Mouse (Mus musculus) thymus, adult 2 months (tissue): ENCODE results near the gene Nexn. TPM values are rescaled to one million over a fixed set of nuclear protein-coding genes. Genes with fewer than 3 reads are reported as not detected.

Experiments used
- DNase-seq: peaks from one replicate; pipeline ENCODE4 v3.0.0; 2021
- H3K27ac ChIP-seq: fragments of 200-500 bp; 2 replicates; pipeline ENCODE4 v1.5.1; 2012; ENCODE audit warnings: low read length, control low read depth; ENCODE audit not compliant: control insufficient read depth, insufficient read depth
- H3K27me3 ChIP-seq: fragments of 200-500 bp; 2 replicates; pipeline ENCODE4 v1.6.1; 2012; ENCODE audit warnings: mild to moderate bottlenecking, low read length, moderate library complexity, mixed read lengths; ENCODE audit not compliant: control insufficient read depth, insufficient read depth
- H3K36me3 ChIP-seq: fragments of 200-500 bp; 2 replicates; pipeline ENCODE4 v1.6.1; 2012; ENCODE audit warnings: mild to moderate bottlenecking, low read length, moderate library complexity; ENCODE audit not compliant: control insufficient read depth, insufficient read depth
- H3K4me1 ChIP-seq: fragments of 200-500 bp; replicated peaks from 2 replicates; pipeline ENCODE4 v1.6.1; 2012; ENCODE audit warnings: low read length; ENCODE audit not compliant: control insufficient read depth, insufficient read depth
- H3K4me3 ChIP-seq: fragments of 200-500 bp; 2 replicates; pipeline ENCODE4 v1.5.1; 2012; ENCODE audit warnings: mild to moderate bottlenecking, low read length, control low read depth, moderate library complexity; ENCODE audit not compliant: control insufficient read depth, insufficient read depth
- CTCF ChIP-seq: fragments of 200-500 bp; IDR thresholded peaks from 2 replicates; pipeline ENCODE4 v1.5.1; 2012; ENCODE audit warnings: mild to moderate bottlenecking, control low read depth, low read length, moderate library complexity, borderline replicate concordance; ENCODE audit not compliant: control insufficient read depth, poor library complexity, insufficient read depth; ENCODE audit errors: extremely low read depth
- POLR2A ChIP-seq: fragments of 200-500 bp; IDR thresholded peaks from 2 replicates; pipeline ENCODE4 v1.6.1; 2012; ENCODE audit warnings: mild to moderate bottlenecking, low read length, control low read depth, moderate library complexity; ENCODE audit not compliant: control insufficient read depth, poor library complexity, insufficient read depth; ENCODE audit errors: extremely low read depth
- WGBS: fragments of 180-500 bp; shearing (Covaris S2); methylation state at CpG from one replicate; pipeline ENCODE4 v1.1.7; 2018; 5-methylcytosine and 5-hydroxymethylcytosine counted together
- polyA plus RNA-seq: library from polyadenylated mRNA; depleted of rRNA; stranded (reverse); fragments of >200 nt; gene quantifications from 2 replicates; pipeline ENCODE4 v1.2.3, GENCODE M21; 2012

Gene Nexn
- polyA plus RNA-seq, 1 experiment = 0.31 TPM

- 97% methylated on average over 5 of the region's 5 CpGs for WGBS
Measured at GRCm38 (mm10) chr3:152229271-152229670, 36.9 kb downstream of the Nexn start.

DNA sequence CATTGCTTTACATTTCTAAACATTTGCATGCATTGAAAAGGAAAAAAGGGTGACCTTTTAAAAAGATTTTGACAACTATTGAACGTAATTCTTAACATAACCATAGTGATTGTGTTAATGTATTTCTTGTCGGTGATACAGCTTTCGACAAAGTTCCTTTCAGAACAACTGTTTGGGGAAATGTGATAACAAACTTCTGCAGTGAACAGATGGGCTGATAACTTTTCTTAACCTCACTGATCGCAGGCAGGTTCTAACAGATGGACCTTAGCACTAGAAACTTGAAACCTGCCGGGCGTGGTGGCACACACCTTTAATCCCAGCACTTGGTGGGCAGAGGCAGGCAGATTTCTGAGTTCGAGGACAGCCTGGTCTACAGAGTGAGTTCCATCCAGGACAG, 37.3 kb downstream of the Nexn start:
- no peak for TF ChIP-seq CTCF
- TF ChIP-seq POLR2A = no peak
- Histone ChIP-seq H3K27ac (no peak overlapping the region), H3K27me3 (no peaks in the 10 kb centered on the region), H3K4me3 (no peak overlapping the region), H3K36me3 (peaks cover 93% of the 10 kb centered on the region), H3K4me1 (no peaks in the 10 kb centered on the region)
- 99% methylated on average over 7 of the region's 7 CpGs for WGBS
- no peak for DNase-seq

More at GRCm38 (mm10) chr3:152229271-152229670, 36.9 kb downstream of the Nexn start:
- TF ChIP-seq CTCF (no peak), POLR2A (no peak)
- DNase-seq = no peak
- H3K27ac ChIP-seq = no peak overlapping the region
- no peaks in the 10 kb centered on the region for H3K4me1 ChIP-seq
- H3K27me3 ChIP-seq = no peaks in the 10 kb centered on the region
- peaks cover 93% of the 10 kb centered on the region for H3K36me3 ChIP-seq
- H3K4me3 ChIP-seq = no peak overlapping the region

GRCm38 (mm10) chr3:152225906-152226305, 40.2 kb downstream of the Nexn start:
- Histone ChIP-seq H3K36me3 (peaks cover 99% of the 10 kb centered on the region), H3K4me3 (no peak overlapping the region), H3K27me3 (no peaks in the 10 kb centered on the region), H3K4me1 (no peaks in the 10 kb centered on the region), H3K27ac (no peak overlapping the region)
- DNase-seq = no peak
- no peak for TF ChIP-seq POLR2A
- no peak for TF ChIP-seq CTCF
- 97% methylated on average over 7 of the region's 7 CpGs for WGBS

DNA sequence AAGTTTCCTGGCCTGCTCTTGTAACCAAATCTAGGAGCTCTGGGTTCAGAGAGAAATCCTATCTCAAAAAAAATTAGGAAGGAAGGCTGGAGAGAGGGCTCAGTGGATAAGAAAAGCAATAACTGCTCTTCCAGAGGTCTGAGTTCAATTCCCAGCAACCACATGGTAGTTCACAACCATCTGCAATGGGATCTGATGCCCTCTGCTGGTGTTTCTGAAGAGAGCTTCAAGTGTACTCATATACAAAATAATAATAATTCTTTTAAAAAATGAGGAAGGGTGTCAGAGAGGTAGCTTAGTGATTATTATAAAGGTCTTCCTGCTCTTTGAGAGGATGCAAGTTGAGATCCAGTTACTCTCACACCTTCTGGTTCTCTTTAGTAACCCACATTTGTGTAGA, 41.2 kb downstream of the Nexn start:
- Histone ChIP-seq H3K4me3 (no peak overlapping the region), H3K27ac (no peak overlapping the region), H3K36me3 (peaks cover 99% of the 10 kb centered on the region), H3K4me1 (no peaks in the 10 kb centered on the region), H3K27me3 (no peaks in the 10 kb centered on the region)
- TF ChIP-seq POLR2A (no peak), CTCF (no peak)
- DNase-seq = no peak

DNA sequence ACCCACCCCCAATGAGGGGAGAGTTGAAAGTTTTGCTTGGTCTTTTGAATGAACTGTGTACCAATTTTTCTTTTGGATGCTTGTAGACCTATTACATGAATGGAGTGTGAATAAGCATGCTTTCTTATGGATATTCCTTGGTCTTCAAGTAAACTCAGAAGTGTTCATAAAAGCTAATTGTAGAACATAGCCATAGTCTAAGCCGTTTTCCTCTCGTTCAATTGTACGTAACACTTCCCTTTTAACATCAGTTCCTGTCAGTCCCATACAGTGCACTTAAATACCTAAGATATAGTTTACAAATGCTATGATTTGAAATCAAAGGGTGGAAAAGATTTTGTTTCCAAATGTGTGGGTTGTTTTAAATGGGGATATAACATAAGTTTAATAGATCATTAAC, 52.7 kb downstream of the Nexn start:
- H3K27ac ChIP-seq = no peak overlapping the region
- H3K27me3 ChIP-seq = no peaks in the 10 kb centered on the region
- DNase-seq = no peak
- no peak for TF ChIP-seq POLR2A
- TF ChIP-seq CTCF = no peak
- H3K4me1 ChIP-seq = peaks cover 5% of the 10 kb centered on the region
- peaks cover 31% of the 10 kb centered on the region for H3K36me3 ChIP-seq
- 28% methylated on average over 3 of the region's 3 CpGs for WGBS
- H3K4me3 ChIP-seq = no peak overlapping the region

- TF ChIP-seq CTCF (no peak), POLR2A (no peak)
- H3K4me3 ChIP-seq = no peak overlapping the region; the same call in 1 of the 2 replicates
- under 1% methylated on average over 7 of the region's 7 CpGs for WGBS
- H3K4me1 ChIP-seq = peaks cover 5% of the 10 kb centered on the region
- H3K36me3 ChIP-seq = peaks cover 15% of the 10 kb centered on the region
- peak; percentile 45 for DNase-seq
- H3K27me3 ChIP-seq = no peaks in the 10 kb centered on the region
- H3K27ac ChIP-seq = peak overlapping the region; percentile 69; the same call in 1 of the 2 replicates
Measured at GRCm38 (mm10) chr3:152211731-152212279, 54.3 kb downstream of the Nexn start.
